8 mouse cellular contexts compared by ENCODE assay signal in the genomic region with DNA sequence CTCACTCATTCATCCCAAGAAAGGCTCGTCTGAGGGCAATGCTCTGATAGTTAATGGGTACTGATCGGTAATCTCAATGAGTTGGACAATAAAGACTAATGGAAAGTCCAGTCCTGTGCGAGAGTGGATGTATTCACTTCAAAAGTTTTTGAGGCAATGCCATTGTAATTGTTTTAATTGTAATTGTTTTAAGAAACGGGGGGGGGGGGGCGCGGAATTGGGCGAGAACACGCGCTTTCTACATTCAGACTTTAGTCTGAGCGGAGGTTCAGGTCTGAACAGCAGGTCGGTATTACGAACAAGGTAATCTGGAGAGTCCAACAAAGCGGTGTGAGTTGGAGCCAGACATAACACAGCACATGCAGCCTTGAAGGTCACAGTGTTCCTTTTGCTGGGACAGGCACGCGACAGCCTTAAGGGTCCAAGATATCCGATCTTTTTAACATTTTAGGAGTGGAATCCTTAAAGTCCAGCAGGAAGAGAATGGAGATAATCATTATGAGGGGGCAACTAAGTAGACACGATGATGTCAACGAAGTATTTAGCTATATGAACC. TPM values are rescaled to one million over a fixed set of nuclear protein-coding genes. Genes with fewer than 3 reads are reported as not detected.
DNase-seq lines count a peak whose midpoint lies in the region; ATAC-seq lines count a peak whose summit lies in the region.

No protein-coding gene starts in this region.

- no peak for DNase-seq in lung, postnatal 4 days
- no peak for DNase-seq in embryonic facial prominence, embryonic 14.5 days (ENCODE audit: low spot score)
- peak; percentile 1 for DNase-seq in lung, postnatal 25 days (ENCODE audit: low spot score)
- DNase-seq in right cerebral cortex, postnatal 36 days (ENCODE audit: low spot score in 2 of 2), result no peak
- DNase-seq in left cerebral cortex, adult 11 months (ENCODE audit: low spot score), result no peak
- no peak for DNase-seq in adipocyte (ENCODE audit: low spot score)

- peaks cover 15% of the 10 kb centered on the region for H3K4me1 ChIP-seq in lung, embryonic 16.5 days (replicated peaks; ENCODE audit: control insufficient read depth, insufficient read depth, low read length)
- peaks cover 4% of the 10 kb centered on the region; the same call in 1 of the 2 replicates for H3K4me1 ChIP-seq in embryonic facial prominence, embryonic 14.5 days (ENCODE audit: control insufficient read depth, insufficient read depth, low read length)
- peaks cover 11% of the 10 kb centered on the region for H3K4me1 ChIP-seq in intestine, embryonic 16.5 days (ENCODE audit: control insufficient read depth, insufficient read depth, low read length)

- peaks cover 4% of the 10 kb centered on the region; the same call in 1 of the 2 replicates for H3K36me3 ChIP-seq in lung, embryonic 16.5 days (ENCODE audit: control insufficient read depth, insufficient read depth, low read length)
- peaks cover 17% of the 10 kb centered on the region for H3K36me3 ChIP-seq in embryonic facial prominence, embryonic 14.5 days (ENCODE audit: control insufficient read depth, insufficient read depth, low read length)
- peaks cover 2% of the 10 kb centered on the region; the same call in 1 of the 2 replicates for H3K36me3 ChIP-seq in intestine, embryonic 16.5 days (ENCODE audit: control insufficient read depth, insufficient read depth, low read length)

- H3K9me3 ChIP-seq in lung, embryonic 16.5 days (ENCODE audit: control insufficient read depth, low read length), result no peaks in the 10 kb centered on the region
- H3K9me3 ChIP-seq in embryonic facial prominence, embryonic 14.5 days (ENCODE audit: control insufficient read depth, low read length), result no peaks in the 10 kb centered on the region
- no peaks in the 10 kb centered on the region for H3K9me3 ChIP-seq in intestine, embryonic 16.5 days (ENCODE audit: control insufficient read depth, low read length)

- H3K27me3 ChIP-seq in lung, embryonic 16.5 days (ENCODE audit: control insufficient read depth, insufficient read depth, low read depth, low read length), result no peaks in the 10 kb centered on the region
- no peaks in the 10 kb centered on the region for H3K27me3 ChIP-seq in embryonic facial prominence, embryonic 14.5 days (replicated peaks; ENCODE audit: control insufficient read depth, insufficient read depth, low read length)
- H3K27me3 ChIP-seq in intestine, embryonic 16.5 days (replicated peaks; ENCODE audit: control insufficient read depth, insufficient read depth, low read length), result no peaks in the 10 kb centered on the region

- H3K4me2 ChIP-seq in lung, embryonic 16.5 days (ENCODE audit: low read depth, low read length), result peak overlapping the region; percentile 89
- peak overlapping the region; percentile 89 for H3K4me2 ChIP-seq in embryonic facial prominence, embryonic 14.5 days (ENCODE audit: low read depth, low read length)
- H3K4me2 ChIP-seq in intestine, embryonic 16.5 days (ENCODE audit: low read depth, low read length), result peak overlapping the region; percentile 67

- no peak for ATAC-seq in lung, embryonic 16.5 days (ENCODE audit: low read depth)
- ATAC-seq in embryonic facial prominence, embryonic 14.5 days (ENCODE audit: low read depth), result no peak
- no peak for ATAC-seq in intestine, embryonic 16.5 days

- 1% methylated on average over 18 of the region's 18 CpGs for WGBS in lung, embryonic 16.5 days
- WGBS in embryonic facial prominence, embryonic 14.5 days, result 4% methylated on average over 18 of the region's 18 CpGs
- 5% methylated on average over 18 of the region's 18 CpGs for WGBS in intestine, embryonic 16.5 days

- H3K27ac ChIP-seq in lung, embryonic 16.5 days (ENCODE audit: low read length), result peak overlapping the region; percentile 93
- peak overlapping the region; percentile 95 for H3K27ac ChIP-seq in embryonic facial prominence, embryonic 14.5 days (replicated peaks; ENCODE audit: low read depth, low read length)
- peak overlapping the region; percentile 94 for H3K27ac ChIP-seq in intestine, embryonic 16.5 days (ENCODE audit: low read length)

- peak overlapping the region; percentile 88 for H3K4me3 ChIP-seq in lung, embryonic 16.5 days (ENCODE audit: low read length)
- H3K4me3 ChIP-seq in embryonic facial prominence, embryonic 14.5 days (ENCODE audit: low read depth, low read length), result peak overlapping the region; percentile 81
- H3K4me3 ChIP-seq in intestine, embryonic 16.5 days (ENCODE audit: low read length), result peak overlapping the region; percentile 83

- H3K9ac ChIP-seq in lung, embryonic 16.5 days (ENCODE audit: low read length), result peak overlapping the region; percentile 95
- H3K9ac ChIP-seq in embryonic facial prominence, embryonic 14.5 days (ENCODE audit: low read depth, low read length), result peak overlapping the region; percentile 98
- peak overlapping the region; percentile 85 for H3K9ac ChIP-seq in intestine, embryonic 16.5 days (ENCODE audit: low read depth, low read length)

RNA-seq across cellular contexts. Expression of a gene that starts 1.0 kb away (rescaled TPM):
- 31.7 and 33.3 TPM in 2 replicates for polyA plus RNA-seq in lung, embryonic 16.5 days (2015; fragmentation: Nextera tagmentation; extraction: Ambion mirVana)
- polyA plus RNA-seq in embryonic facial prominence, embryonic 14.5 days (2014; fragmentation: Nextera tagmentation; extraction: Ambion mirVana), result 34.9 and 37.4 TPM in 2 replicates
- 18.0 and 21.4 TPM in 2 replicates for polyA plus RNA-seq in intestine, embryonic 16.5 days (2015; fragmentation: Nextera tagmentation; extraction: Ambion mirVana)

RNA-seq across cellular contexts. Expression of a gene that starts 36.0 kb away (rescaled TPM):
- polyA plus RNA-seq in lung, embryonic 16.5 days (2015; fragmentation: Nextera tagmentation; extraction: Ambion mirVana), result 0.89 and 0.99 TPM in 2 replicates
- 1.8 and 2.3 TPM in 2 replicates for polyA plus RNA-seq in embryonic facial prominence, embryonic 14.5 days (2014; fragmentation: Nextera tagmentation; extraction: Ambion mirVana)
- 0.39 and 0.48 TPM in 2 replicates for polyA plus RNA-seq in intestine, embryonic 16.5 days (2015; fragmentation: Nextera tagmentation; extraction: Ambion mirVana)

RNA-seq across cellular contexts. Expression of a gene that starts 38.4 kb away (rescaled TPM):
- polyA plus RNA-seq in lung, embryonic 16.5 days (2015; fragmentation: Nextera tagmentation; extraction: Ambion mirVana), result not detected in 2 replicates
- not detected in 2 replicates for polyA plus RNA-seq in embryonic facial prominence, embryonic 14.5 days (2014; fragmentation: Nextera tagmentation; extraction: Ambion mirVana)
- not detected in 2 replicates for polyA plus RNA-seq in intestine, embryonic 16.5 days (2015; fragmentation: Nextera tagmentation; extraction: Ambion mirVana)

RNA-seq across cellular contexts. Expression of a gene that starts 44.1 kb away (rescaled TPM):
- not detected in 2 replicates for polyA plus RNA-seq in lung, embryonic 16.5 days (2015; fragmentation: Nextera tagmentation; extraction: Ambion mirVana)
- not detected in 2 replicates for polyA plus RNA-seq in embryonic facial prominence, embryonic 14.5 days (2014; fragmentation: Nextera tagmentation; extraction: Ambion mirVana)
- not detected in 2 replicates for polyA plus RNA-seq in intestine, embryonic 16.5 days (2015; fragmentation: Nextera tagmentation; extraction: Ambion mirVana)
